Mouse (Mus musculus): ENCODE data around the gene Gm21885. TPM values are rescaled to one million over a fixed set of nuclear protein-coding genes. Genes with fewer than 3 reads are reported as not detected.
A peak's percentile ranks its signal among the peaks of the same experiment; 100 is the strongest.

Gene Gm21885
- polyA plus RNA-seq, 1 experiment from 2014 or later, result not detected

- Histone ChIP-seq H3K36me3 (peaks cover 93% of the 10 kb centered on the region), H3K9ac (no peak overlapping the region), H3K4me2 (no peak overlapping the region), H3K9me3 (no peaks in the 10 kb centered on the region), H3K4me1 (no peaks in the 10 kb centered on the region; the same call in 1 of the 2 replicates), H3K27me3 (replicated peaks) (no peaks in the 10 kb centered on the region), H3K4me3 (no peak overlapping the region), H3K27ac (replicated peaks) (no peak overlapping the region)
- no peak for ATAC-seq (ENCODE audit: extremely low read depth, insufficient number of reproducible peaks, low FRiP score, low TSS enrichment)
- 74% methylated on average over 10 of the region's 10 CpGs for WGBS
Observed at GRCm38 (mm10) chr11:94290062-94290740, 8.5 kb downstream of the Gm21885 start.

GRCm38 (mm10) chr11:94294996-94295845 is 13.5 kb downstream of the Gm21885 start:
- no peak overlapping the region for H3K4me3 ChIP-seq
- no peaks in the 10 kb centered on the region; the same call in 1 of the 2 replicates for H3K4me1 ChIP-seq
- no peak overlapping the region for H3K4me2 ChIP-seq
- ATAC-seq (ENCODE audit: extremely low read depth, insufficient number of reproducible peaks, low FRiP score, low TSS enrichment), result no peak
- no peak overlapping the region for H3K9ac ChIP-seq
- H3K27me3 ChIP-seq (replicated peaks), result no peaks in the 10 kb centered on the region
- no peaks in the 10 kb centered on the region for H3K9me3 ChIP-seq
- no peak overlapping the region for H3K27ac ChIP-seq (replicated peaks)
- peaks cover 93% of the 10 kb centered on the region for H3K36me3 ChIP-seq
- 73% methylated on average over 9 of the region's 9 CpGs for WGBS

- no peak for ATAC-seq (ENCODE audit: extremely low read depth, insufficient number of reproducible peaks, low FRiP score, low TSS enrichment)
- H3K4me3 ChIP-seq, result no peak overlapping the region
- H3K9ac ChIP-seq, result no peak overlapping the region
- whole genome bisulfite sequencing, result 76% methylated on average over 1 of the region's 1 CpGs
- no peaks in the 10 kb centered on the region for H3K9me3 ChIP-seq
- no peak overlapping the region for H3K4me2 ChIP-seq
- H3K27ac ChIP-seq (replicated peaks), result no peak overlapping the region
- no peaks in the 10 kb centered on the region for H3K27me3 ChIP-seq (replicated peaks)
- peaks cover 64% of the 10 kb centered on the region for H3K4me1 ChIP-seq
- H3K36me3 ChIP-seq, result peaks cover 25% of the 10 kb centered on the region
Observed at GRCm38 (mm10) chr11:94312733-94313132, 31.1 kb downstream of the Gm21885 start.

- peak overlapping the region; percentile 57 for H3K27ac ChIP-seq (replicated peaks)
- no peak for ATAC-seq (ENCODE audit: extremely low read depth, insufficient number of reproducible peaks, low FRiP score, low TSS enrichment)
- peaks cover 75% of the 10 kb centered on the region for H3K4me1 ChIP-seq
- H3K9ac ChIP-seq, result peak overlapping the region; percentile 8; the same call in 1 of the 2 replicates
- H3K9me3 ChIP-seq, result no peaks in the 10 kb centered on the region
- H3K4me2 ChIP-seq, result peak overlapping the region; percentile 14
- H3K27me3 ChIP-seq (replicated peaks), result no peaks in the 10 kb centered on the region
- no peak overlapping the region for H3K4me3 ChIP-seq
- WGBS, result 24% methylated on average over 2 of the region's 2 CpGs
- H3K36me3 ChIP-seq, result peaks cover 14% of the 10 kb centered on the region
Observed at GRCm38 (mm10) chr11:94314098-94314652, 32.5 kb downstream of the Gm21885 start.

GRCm38 (mm10) chr11:94315308-94315707 is 33.6 kb downstream of the Gm21885 start:
- Histone ChIP-seq H3K27ac (replicated peaks) (peak overlapping the region; percentile 25), H3K4me3 (no peak overlapping the region), H3K36me3 (peaks cover 19% of the 10 kb centered on the region), H3K27me3 (replicated peaks) (no peaks in the 10 kb centered on the region), H3K4me2 (peak overlapping the region; percentile 26), H3K4me1 (peaks cover 87% of the 10 kb centered on the region), H3K9me3 (no peaks in the 10 kb centered on the region), H3K9ac (peak overlapping the region; percentile 8; the same call in 1 of the 2 replicates)
- WGBS, result 36% methylated on average over 1 of the region's 1 CpGs
- no peak for ATAC-seq (ENCODE audit: extremely low read depth, insufficient number of reproducible peaks, low FRiP score, low TSS enrichment)

- no peak for ATAC-seq (ENCODE audit: extremely low read depth, insufficient number of reproducible peaks, low FRiP score, low TSS enrichment)
- Histone ChIP-seq H3K4me1 (peaks cover 81% of the 10 kb centered on the region), H3K9me3 (no peaks in the 10 kb centered on the region)
Observed at GRCm38 (mm10) chr11:94316528-94316927, 34.9 kb downstream of the Gm21885 start.

GRCm38 (mm10) chr11:94317014-94317413 is 35.3 kb downstream of the Gm21885 start:
- ATAC-seq (ENCODE audit: extremely low read depth, insufficient number of reproducible peaks, low FRiP score, low TSS enrichment), result no peak
- WGBS, result 65% methylated on average over 1 of the region's 1 CpGs
- H3K4me1 ChIP-seq, result peaks cover 76% of the 10 kb centered on the region

More at GRCm38 (mm10) chr11:94316528-94316927, 34.9 kb downstream of the Gm21885 start:
- H3K4me3 ChIP-seq, result no peak overlapping the region
- peak overlapping the region; percentile 24 for H3K4me2 ChIP-seq
- 83% methylated on average over 2 of the region's 2 CpGs for WGBS
- peaks cover 15% of the 10 kb centered on the region for H3K36me3 ChIP-seq
- H3K9ac ChIP-seq, result peak overlapping the region; percentile 50; the same call in 1 of the 2 replicates
- H3K27ac ChIP-seq (replicated peaks), result peak overlapping the region; percentile 15; the same call in 1 of the 2 replicates
- no peaks in the 10 kb centered on the region for H3K27me3 ChIP-seq (replicated peaks)

GRCm38 (mm10) chr11:94317515-94317914 is 35.8 kb downstream of the Gm21885 start:
- H3K9me3 ChIP-seq, result no peaks in the 10 kb centered on the region
- H3K9ac ChIP-seq, result peak overlapping the region; percentile 2
- H3K4me3 ChIP-seq, result no peak overlapping the region
- H3K27me3 ChIP-seq (replicated peaks), result no peaks in the 10 kb centered on the region
- peaks cover 15% of the 10 kb centered on the region for H3K36me3 ChIP-seq
- no peak for ATAC-seq (ENCODE audit: extremely low read depth, insufficient number of reproducible peaks, low FRiP score, low TSS enrichment)
- WGBS, result 60% methylated on average over 4 of the region's 4 CpGs
- H3K4me2 ChIP-seq, result peak overlapping the region; percentile 26
- H3K27ac ChIP-seq (replicated peaks), result no peak overlapping the region
- H3K4me1 ChIP-seq, result peaks cover 80% of the 10 kb centered on the region

More at GRCm38 (mm10) chr11:94317014-94317413, 35.3 kb downstream of the Gm21885 start:
- Histone ChIP-seq H3K4me3 (no peak overlapping the region), H3K4me2 (peak overlapping the region; percentile 26), H3K9ac (peak overlapping the region; percentile 2; the same call in 1 of the 2 replicates), H3K27me3 (replicated peaks) (no peaks in the 10 kb centered on the region), H3K36me3 (peaks cover 15% of the 10 kb centered on the region), H3K9me3 (no peaks in the 10 kb centered on the region), H3K27ac (replicated peaks) (no peak overlapping the region)

- no peaks in the 10 kb centered on the region for H3K27me3 ChIP-seq (replicated peaks)
- H3K9me3 ChIP-seq, result no peaks in the 10 kb centered on the region
- no peak overlapping the region for H3K27ac ChIP-seq (replicated peaks)
- H3K4me1 ChIP-seq, result peaks cover 80% of the 10 kb centered on the region
- H3K4me2 ChIP-seq, result peak overlapping the region; percentile 26; the same call in 1 of the 2 replicates
- WGBS, result 71% methylated on average over 5 of the region's 5 CpGs
- H3K36me3 ChIP-seq, result peaks cover 14% of the 10 kb centered on the region
- H3K9ac ChIP-seq, result no peak overlapping the region
- H3K4me3 ChIP-seq, result no peak overlapping the region
- ATAC-seq (ENCODE audit: extremely low read depth, insufficient number of reproducible peaks, low FRiP score, low TSS enrichment), result no peak
Observed at GRCm38 (mm10) chr11:94318056-94318455, 36.4 kb downstream of the Gm21885 start.

- Histone ChIP-seq H3K9ac (peak overlapping the region; percentile 99), H3K27ac (replicated peaks) (peak overlapping the region; percentile 98), H3K36me3 (peaks cover 10% of the 10 kb centered on the region), H3K4me3 (peak overlapping the region; percentile 96), H3K9me3 (no peaks in the 10 kb centered on the region), H3K4me1 (peaks cover 49% of the 10 kb centered on the region), H3K27me3 (replicated peaks) (no peaks in the 10 kb centered on the region), H3K4me2 (peak overlapping the region; percentile 90)
- WGBS, result under 1% methylated on average over 67 of the region's 67 CpGs
- ATAC-seq (ENCODE audit: extremely low read depth, insufficient number of reproducible peaks, low FRiP score, low TSS enrichment), result peak; percentile 73
Observed at GRCm38 (mm10) chr11:94320969-94321930, 39.6 kb downstream of the Gm21885 start.
